Mouse (Mus musculus) intestine, embryonic 15.5 days (tissue): ENCODE results near the gene Cxcl15. TPM values are rescaled to one million over a fixed set of nuclear protein-coding genes. Genes with fewer than 3 reads are reported as not detected.

Experiments
- ATAC-seq: fragments of 200-750 bp; cut with Nextera tagmentation; 2 replicates; pipeline ENCODE4 v1.8.0; 2017; ENCODE audit warnings: moderate TSS enrichment, moderate library complexity
- H3K27ac ChIP-seq: fragments of 300-500 bp; sonication (generic); 2 replicates; pipeline ENCODE4 v1.5.1; 2015; ENCODE audit warnings: mild to moderate bottlenecking, inconsistent platforms
- H3K27me3 ChIP-seq: fragments of 300-500 bp; sonication (generic); replicated peaks from 2 replicates; pipeline ENCODE4 v1.6.1; 2015; ENCODE audit warnings: inconsistent platforms
- H3K36me3 ChIP-seq: fragments of 300-500 bp; sonication (generic); 2 replicates; pipeline ENCODE4 v1.6.1; 2015; ENCODE audit warnings: inconsistent platforms
- H3K4me1 ChIP-seq: fragments of 300-500 bp; sonication (generic); replicated peaks from 2 replicates; pipeline ENCODE4 v1.6.1; 2015; ENCODE audit warnings: inconsistent platforms
- H3K4me2 ChIP-seq: fragments of 300-500 bp; sonication (generic); replicated peaks from 2 replicates; pipeline ENCODE4 v1.6.1; 2015; ENCODE audit warnings: mild to moderate bottlenecking, inconsistent platforms
- H3K4me3 ChIP-seq: fragments of 300-500 bp; sonication (generic); replicated peaks from 2 replicates; pipeline ENCODE4 v1.5.1; 2015; ENCODE audit warnings: inconsistent platforms
- H3K9ac ChIP-seq: fragments of 300-500 bp; sonication (generic); 2 replicates; pipeline ENCODE4 v1.6.1; 2015; ENCODE audit warnings: inconsistent platforms
- H3K9me3 ChIP-seq: fragments of 300-500 bp; sonication (generic); 2 replicates; pipeline ENCODE4 v1.6.1; 2016; ENCODE audit warnings: inconsistent platforms
- WGBS: fragments of 180-500 bp; shearing (Covaris S2); methylation state at CpG from one replicate; pipeline ENCODE4 v1.1.7; 2015; 5-methylcytosine and 5-hydroxymethylcytosine counted together
- polyA plus RNA-seq: library from polyadenylated mRNA; unstranded; fragments of >200 nt; fragmentation: Nextera tagmentation; extraction: Ambion mirVana; gene quantifications from 2 replicates; pipeline ENCODE4 v1.2.1, GENCODE M21; 2015

Cxcl15 gene
- 0.18 and 0.19 TPM in 2 replicates for polyA plus RNA-seq

GRCm38 (mm10) chr5:90794195-90794625 lies at the start of gene Cxcl15:
Gene Cxcl15 (plus strand): TSS chr5:90794534.
- Histone ChIP-seq H3K36me3 (no peaks in the 10 kb centered on the region), H3K9me3 (no peaks in the 10 kb centered on the region), H3K9ac (no peak within 1 kb of the TSS), H3K27me3 (no peaks in the 10 kb centered on the region), H3K4me3 (no peak within 1 kb of the TSS), H3K27ac (no peak within 1 kb of the TSS), H3K4me1 (no peaks in the 10 kb centered on the region), H3K4me2 (no peak within 1 kb of the TSS)
- no peak for ATAC-seq
- 43% methylated on average over 5 of the region's 5 CpGs for WGBS

DNA sequence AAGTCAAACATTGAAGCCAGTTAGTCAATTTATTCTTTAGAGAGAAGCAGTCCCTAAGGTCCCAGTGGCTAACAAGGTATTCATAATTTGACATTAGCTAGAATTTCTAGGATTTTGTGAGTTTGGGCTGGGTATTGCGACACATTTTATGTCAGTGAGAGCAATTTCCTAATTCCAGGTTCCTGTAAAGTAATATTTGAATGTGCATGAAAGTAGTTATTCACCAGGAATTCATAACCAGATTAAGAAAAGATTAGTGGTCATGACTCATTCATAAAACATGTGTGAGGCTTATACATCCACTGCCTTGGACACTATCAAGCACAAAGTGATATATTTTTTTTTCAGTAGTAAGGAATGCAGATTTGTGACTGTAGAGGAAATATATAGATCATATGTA lies 40.4 kb upstream of the Cxcl15 start:
- peaks cover 8% of the 10 kb centered on the region for H3K4me1 ChIP-seq
- H3K4me3 ChIP-seq: no peak overlapping the region
- H3K27me3 ChIP-seq: no peaks in the 10 kb centered on the region
- H3K9me3 ChIP-seq: no peaks in the 10 kb centered on the region
- H3K27ac ChIP-seq: no peak overlapping the region
- H3K36me3 ChIP-seq: no peaks in the 10 kb centered on the region
- no peak overlapping the region for H3K4me2 ChIP-seq
- ATAC-seq: no peak
- H3K9ac ChIP-seq: no peak overlapping the region
- WGBS: 96% methylated on average over 1 of the region's 1 CpGs

- no peak overlapping the region for H3K27ac ChIP-seq
- no peak overlapping the region for H3K4me2 ChIP-seq
These were observed 36.2 kb upstream of the Cxcl15 start for GRCm38 (mm10) chr5:90758020-90758605.

DNA sequence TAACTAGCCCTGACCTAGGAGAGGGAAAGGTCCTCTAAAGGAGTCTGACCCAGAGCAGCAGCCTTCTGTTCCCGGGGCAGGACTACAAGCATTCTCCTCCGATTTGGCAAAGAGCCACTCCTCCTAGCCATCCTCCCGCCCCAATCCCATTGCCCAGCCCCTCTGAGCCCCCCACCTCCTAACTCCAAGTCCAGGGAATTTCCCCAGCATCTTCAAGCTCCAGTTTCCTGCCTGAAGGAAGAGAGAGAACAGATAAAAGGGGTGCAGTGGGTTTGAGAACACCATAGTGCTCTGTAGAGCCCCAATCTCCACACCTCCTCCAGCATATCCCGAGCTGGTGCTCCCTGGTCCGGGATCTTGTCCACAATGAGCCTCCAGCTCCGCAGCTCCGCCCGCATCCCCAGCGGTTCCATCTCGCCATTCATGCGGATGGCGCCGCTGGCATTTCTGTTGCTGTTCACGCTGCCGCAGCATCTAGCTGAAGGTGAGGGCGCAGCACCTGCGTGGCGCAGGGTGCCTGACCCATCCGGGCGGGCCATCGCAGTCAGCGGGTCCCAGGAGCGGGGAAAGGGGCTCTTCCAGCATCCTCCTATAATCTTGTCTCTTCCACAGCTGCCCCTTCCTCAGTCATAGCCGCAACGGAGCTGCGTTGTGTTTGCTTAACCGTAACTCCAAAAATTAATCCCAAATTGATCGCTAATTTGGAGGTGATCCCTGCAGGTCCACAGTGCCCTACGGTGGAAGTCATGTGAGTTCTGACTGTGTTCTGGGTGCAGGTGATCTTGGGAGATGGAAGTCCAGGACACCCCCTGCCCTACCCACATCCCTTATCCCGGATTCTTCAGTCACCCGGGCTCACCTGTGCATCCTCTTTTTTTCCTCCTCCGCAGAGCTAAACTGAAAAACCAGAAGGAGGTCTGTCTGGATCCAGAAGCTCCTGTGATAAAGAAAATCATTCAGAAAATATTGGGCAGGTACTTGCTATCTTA lies 35.0 kb upstream of the Cxcl15 start, which contains the start of gene Cxcl5:
Cxcl5 (plus strand) TSS at position 284 of the 989 bp plus-strand sequence.
- peak; percentile 51 for ATAC-seq
- Histone ChIP-seq H3K4me1 (peaks cover 18% of the 10 kb centered on the region), H3K9ac (peak within 1 kb of the TSS; percentile 31; the same call in 1 of the 2 replicates), H3K36me3 (no peaks in the 10 kb centered on the region), H3K4me2 (peak within 1 kb of the TSS; percentile 88), H3K4me3 (peak within 1 kb of the TSS; percentile 36), H3K27ac (no peak within 1 kb of the TSS), H3K27me3 (peaks cover 10% of the 10 kb centered on the region), H3K9me3 (no peaks in the 10 kb centered on the region)
- 3% methylated on average over 32 of the region's 32 CpGs for WGBS

More at GRCm38 (mm10) chr5:90758020-90758605, 36.2 kb upstream of the Cxcl15 start:
- no peak overlapping the region for H3K9ac ChIP-seq
- peaks cover 10% of the 10 kb centered on the region for H3K27me3 ChIP-seq
- no peaks in the 10 kb centered on the region for H3K36me3 ChIP-seq
- 36% methylated on average over 5 of the region's 5 CpGs for WGBS
- H3K4me1 ChIP-seq: peaks cover 18% of the 10 kb centered on the region
- no peaks in the 10 kb centered on the region for H3K9me3 ChIP-seq
- ATAC-seq: no peak
- no peak overlapping the region for H3K4me3 ChIP-seq

DNA sequence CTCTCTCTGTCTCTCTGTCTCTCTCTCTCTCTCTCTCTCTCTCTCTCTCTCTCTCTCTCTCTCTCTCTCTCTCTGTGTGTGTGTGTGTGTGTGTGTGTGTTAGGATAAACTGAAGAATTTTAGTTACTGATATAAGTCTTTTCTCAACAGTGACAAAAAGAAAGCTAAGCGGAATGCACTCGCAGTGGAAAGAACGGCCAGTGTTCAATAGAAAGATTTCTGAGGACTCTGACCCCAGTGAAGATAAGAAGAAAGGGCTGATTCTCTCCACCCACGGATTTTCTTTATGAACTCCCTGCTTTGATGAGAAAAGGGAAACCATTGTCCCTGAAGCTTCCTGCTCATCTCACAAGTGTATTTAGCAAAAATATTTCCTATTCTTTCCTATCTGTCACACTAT lies 34.0 kb upstream of the Cxcl15 start:
- 0 out of 2 replicates have a peak, but pooled peaks have one; percentile 46 for ATAC-seq
- Histone ChIP-seq H3K27me3 (peaks cover 10% of the 10 kb centered on the region), H3K4me1 (peaks cover 18% of the 10 kb centered on the region), H3K27ac (no peak overlapping the region), H3K4me3 (no peak overlapping the region), H3K36me3 (no peaks in the 10 kb centered on the region), H3K4me2 (no peak overlapping the region), H3K9ac (no peak overlapping the region), H3K9me3 (no peaks in the 10 kb centered on the region)
- WGBS: 46% methylated on average over 4 of the region's 4 CpGs

DNA sequence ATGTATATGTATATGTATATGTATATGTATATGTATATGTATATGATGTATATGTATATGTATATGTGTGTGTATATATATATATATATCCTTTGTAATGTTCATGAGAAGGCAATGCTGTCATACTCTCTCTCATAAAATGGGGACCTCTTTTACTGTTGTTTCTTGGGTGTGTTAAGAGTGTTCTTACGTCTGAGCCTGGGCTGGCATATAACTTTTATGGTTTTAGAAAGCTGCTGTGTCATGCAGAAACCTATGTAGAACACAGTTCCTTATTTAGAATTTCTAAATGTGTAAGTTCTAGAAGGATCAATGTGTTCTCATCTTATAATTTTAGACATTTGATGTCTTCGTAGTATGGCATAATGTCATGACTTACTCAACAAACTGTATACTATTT lies 33.5 kb upstream of the Cxcl15 start:
- no peak overlapping the region for H3K4me2 ChIP-seq
- 80% methylated on average over 2 of the region's 2 CpGs for WGBS
- no peak overlapping the region for H3K27ac ChIP-seq
- peaks cover 10% of the 10 kb centered on the region for H3K27me3 ChIP-seq
- peaks cover 18% of the 10 kb centered on the region for H3K4me1 ChIP-seq
- ATAC-seq: no peak
- H3K9me3 ChIP-seq: no peaks in the 10 kb centered on the region
- H3K36me3 ChIP-seq: no peaks in the 10 kb centered on the region
- no peak overlapping the region for H3K4me3 ChIP-seq
- no peak overlapping the region for H3K9ac ChIP-seq

- H3K9me3 ChIP-seq: no peaks in the 10 kb centered on the region
- H3K27me3 ChIP-seq: peaks cover 10% of the 10 kb centered on the region
- no peak overlapping the region for H3K9ac ChIP-seq
- H3K4me1 ChIP-seq: peaks cover 18% of the 10 kb centered on the region
- ATAC-seq: no peak
- H3K4me3 ChIP-seq: no peak overlapping the region
- H3K4me2 ChIP-seq: no peak overlapping the region
- H3K27ac ChIP-seq: no peak overlapping the region
- no peaks in the 10 kb centered on the region for H3K36me3 ChIP-seq
- 92% methylated on average over 3 of the region's 3 CpGs for WGBS
These were observed 32.5 kb upstream of the Cxcl15 start for GRCm38 (mm10) chr5:90761834-90762233.

DNA sequence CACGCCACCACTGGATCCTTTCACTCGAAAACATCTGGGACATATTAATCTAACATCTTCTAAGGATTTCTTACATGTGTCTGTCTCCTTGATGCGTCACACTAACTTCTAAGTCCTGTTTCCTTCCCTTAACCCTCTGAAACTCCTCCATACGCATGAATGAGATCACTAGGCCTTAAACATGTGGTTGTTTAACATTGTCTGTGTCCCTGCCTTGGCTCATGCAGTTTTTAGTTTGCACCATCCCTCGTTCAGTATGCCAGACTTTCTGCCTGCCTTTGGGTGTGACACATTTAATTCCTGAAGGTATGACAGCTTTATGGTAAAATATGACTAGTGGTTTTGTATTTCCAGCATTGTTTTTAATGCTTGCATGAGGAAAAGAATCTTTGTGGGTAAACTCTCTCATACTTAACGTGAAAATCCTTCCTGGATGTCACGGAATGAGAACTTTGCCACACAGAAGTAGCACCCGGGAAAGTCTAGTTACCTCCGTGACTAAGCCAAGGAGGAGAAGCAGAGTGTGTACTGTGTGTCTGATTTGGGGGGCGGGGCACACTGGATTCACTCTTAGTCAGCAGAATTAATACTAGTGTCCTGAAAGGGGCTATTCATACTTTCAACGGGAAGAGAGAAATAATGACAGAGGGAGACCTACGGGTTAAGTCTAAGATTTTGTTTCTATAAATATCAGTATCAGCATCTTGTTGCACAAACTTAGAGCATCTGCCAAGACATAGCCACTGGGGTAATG lies 30.2 kb upstream of the Cxcl15 start:
- no peak for ATAC-seq
- WGBS: 68% methylated on average over 12 of the region's 12 CpGs

GRCm38 (mm10) chr5:90765821-90766606 lies 28.3 kb upstream of the Cxcl15 start:
- ATAC-seq: peak; percentile 41; the same call in 1 of the 2 replicates
- Histone ChIP-seq H3K4me3 (no peak overlapping the region), H3K4me2 (no peak overlapping the region), H3K9ac (no peak overlapping the region), H3K9me3 (no peaks in the 10 kb centered on the region), H3K27ac (no peak overlapping the region), H3K36me3 (no peaks in the 10 kb centered on the region), H3K4me1 (no peaks in the 10 kb centered on the region), H3K27me3 (no peaks in the 10 kb centered on the region; the same call in 1 of the 2 replicates)
- WGBS: 40% methylated on average over 8 of the region's 8 CpGs

More for the DNA sequence above, 30.2 kb upstream of the Cxcl15 start:
- Histone ChIP-seq H3K9ac (no peak overlapping the region), H3K27me3 (peaks cover 9% of the 10 kb centered on the region), H3K36me3 (no peaks in the 10 kb centered on the region), H3K9me3 (no peaks in the 10 kb centered on the region), H3K4me2 (no peak overlapping the region), H3K27ac (no peak overlapping the region), H3K4me1 (peaks cover 8% of the 10 kb centered on the region), H3K4me3 (no peak overlapping the region)

DNA sequence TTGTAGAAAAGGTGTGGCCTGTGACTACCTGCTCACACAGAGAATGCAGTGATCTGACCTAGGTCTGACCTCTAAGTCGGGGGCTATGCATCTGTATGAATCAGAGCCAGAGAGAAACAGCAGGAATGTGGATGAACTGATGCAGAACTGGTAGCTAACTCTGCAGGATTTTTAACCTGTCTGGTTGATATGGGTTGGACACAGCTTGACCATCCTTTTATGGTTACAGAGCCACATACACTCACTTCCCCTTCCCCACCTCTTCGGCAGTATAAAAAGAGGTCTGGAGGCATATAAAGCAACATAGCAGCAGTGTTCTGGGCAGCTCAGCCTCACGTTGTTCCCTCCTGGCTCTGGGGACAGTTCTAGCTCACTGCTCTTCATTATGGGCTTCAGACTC lies 26.1 kb upstream of the Cxcl15 start, which contains the start of gene Ppbp:
Ppbp (plus strand) TSS at position 301 of the 400 bp plus-strand sequence.
- Histone ChIP-seq H3K4me2 (no peak within 1 kb of the TSS), H3K9ac (no peak within 1 kb of the TSS), H3K9me3 (no peaks in the 10 kb centered on the region), H3K4me3 (no peak within 1 kb of the TSS), H3K27ac (no peak within 1 kb of the TSS), H3K27me3 (no peaks in the 10 kb centered on the region; the same call in 1 of the 2 replicates), H3K4me1 (0 out of 2 replicates have a peak, but pooled peaks cover 6% of the 10 kb centered on the region), H3K36me3 (no peaks in the 10 kb centered on the region)
- 47% methylated on average over 3 of the region's 3 CpGs for WGBS
- no peak for ATAC-seq

GRCm38 (mm10) chr5:90771369-90771768 lies 23.0 kb upstream of the Cxcl15 start:
- Histone ChIP-seq H3K4me1 (0 out of 2 replicates have a peak, but pooled peaks cover 6% of the 10 kb centered on the region), H3K27ac (no peak overlapping the region), H3K9me3 (no peaks in the 10 kb centered on the region), H3K9ac (no peak overlapping the region), H3K4me3 (no peak overlapping the region), H3K4me2 (no peak overlapping the region), H3K27me3 (no peaks in the 10 kb centered on the region; the same call in 1 of the 2 replicates), H3K36me3 (no peaks in the 10 kb centered on the region)
- 74% methylated on average over 3 of the region's 3 CpGs for WGBS
- ATAC-seq: no peak
